Mouse (Mus musculus): ENCODE data around the gene Ctsd. TPM values are rescaled to one million over a fixed set of nuclear protein-coding genes. Genes with fewer than 3 reads are reported as not detected.
A peak's percentile ranks its signal among the peaks of the same experiment; 100 is the strongest.

Gene Ctsd
- total and polyA plus RNA-seq, 3 experiments = 883 to 1,120 (median 991) TPM

DNA sequence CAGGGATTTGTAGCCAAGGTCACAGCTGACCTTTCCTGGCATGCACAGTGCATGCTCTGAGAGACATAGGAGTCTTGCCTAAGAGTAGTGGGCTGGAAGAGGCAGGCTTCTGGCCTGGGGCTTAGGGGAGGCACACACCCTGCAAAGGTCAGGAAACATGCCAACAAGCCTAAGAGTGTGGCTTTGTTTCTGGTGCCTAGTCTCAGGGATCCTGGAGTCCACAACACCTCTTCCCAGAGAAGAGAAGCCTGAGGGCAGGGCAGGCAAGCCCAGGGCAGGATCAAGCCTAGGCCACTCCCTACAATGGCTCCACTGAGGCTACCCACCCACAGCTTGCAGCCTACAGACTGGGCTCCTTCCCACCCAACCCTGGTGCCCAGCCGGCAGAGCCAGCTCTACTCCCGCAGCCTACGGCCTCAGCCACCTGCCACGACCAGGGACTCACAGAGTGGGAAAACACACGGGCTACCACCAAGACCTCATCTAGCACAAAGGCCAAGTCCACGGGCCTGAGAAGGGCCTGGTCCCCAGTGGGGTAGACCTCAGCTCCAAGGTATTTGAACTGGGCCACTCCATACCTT, 1.1 kb downstream of the Ctsd start:
- peak overlapping the region; percentile 95 for H3K4me3 ChIP-seq
- H3K9ac ChIP-seq (ENCODE audit: low read depth, low read length) = peak overlapping the region; percentile 91
- peaks cover 14% of the 10 kb centered on the region for H3K4me1 ChIP-seq (ENCODE audit: control insufficient read depth, insufficient read depth, low read length)
- no peaks in the 10 kb centered on the region for H3K27me3 ChIP-seq (ENCODE audit: control insufficient read depth, insufficient read depth, low read length)
- no peak for TF ChIP-seq CTCF (IDR thresholded peaks at IDR 0.05)
- intact Hi-C loops (cut with DNase I) = loop anchor here (5.0 kb wide), 2 partner anchors 36 to 54 kb away; no protein-coding TSS in a partner anchor
- peak; percentile 60 to 62 for DNase-seq
- H3K27ac ChIP-seq = peak overlapping the region; percentile 97
- peaks cover 2% of the 10 kb centered on the region for H3K79me2 ChIP-seq (replicated peaks; ENCODE audit: control insufficient read depth, insufficient read depth, low read length)
- 16% methylated on average over 6 of the region's 6 CpGs for WGBS
- H3K36me3 ChIP-seq (ENCODE audit: control insufficient read depth, insufficient read depth, low read length) = peaks cover 5% of the 10 kb centered on the region; the same call in 1 of the 2 replicates

DNA sequence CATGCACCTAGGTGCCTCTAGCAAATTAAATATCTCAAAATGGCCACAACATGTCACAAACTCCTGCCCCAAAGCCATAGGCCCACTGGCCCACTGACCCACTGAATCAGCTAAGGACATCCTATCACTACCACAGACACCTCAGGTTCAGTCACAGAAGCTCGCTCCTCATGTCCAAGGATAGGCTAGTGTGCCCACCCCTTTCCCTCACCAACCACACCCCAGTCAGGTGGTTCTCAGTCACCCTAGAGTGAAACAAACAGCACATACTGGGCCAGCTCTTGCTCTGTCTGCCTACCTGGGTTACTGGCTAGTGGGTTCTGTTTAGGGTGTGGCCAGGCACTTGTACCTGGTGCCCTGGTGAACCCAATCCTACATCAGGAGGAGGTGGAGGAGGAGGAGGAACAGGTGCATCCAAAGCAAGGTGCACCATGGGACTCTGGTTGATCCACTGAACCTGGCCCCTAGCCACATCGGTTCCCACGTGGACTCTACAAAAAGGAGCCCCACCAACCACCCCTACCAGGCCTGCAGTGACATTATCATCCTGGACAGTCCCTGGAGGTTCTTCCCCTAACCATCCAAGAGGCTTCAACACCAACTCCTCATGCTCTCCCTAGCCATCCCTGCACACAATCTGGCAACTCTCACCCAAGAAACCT, 2.0 kb downstream of the Ctsd start:
- peaks cover 2% of the 10 kb centered on the region for H3K79me2 ChIP-seq (replicated peaks; ENCODE audit: control insufficient read depth, insufficient read depth, low read length)
- H3K36me3 ChIP-seq (ENCODE audit: control insufficient read depth, insufficient read depth, low read length) = peaks cover 5% of the 10 kb centered on the region; the same call in 1 of the 2 replicates
- H3K27ac ChIP-seq = peak overlapping the region; percentile 97
- DNase-seq = peak in 1 of 2 experiments; percentile 33
- TF ChIP-seq POLR2A (IDR thresholded peaks at IDR 0.05; ENCODE audit: insufficient read depth, low read depth, low read length) (no peak), EP300 (IDR thresholded peaks at IDR 0.05; ENCODE audit: insufficient read depth, low read depth, low read length) (0 out of 2 replicates have a peak, but pooled peaks have one; percentile 21)
- H3K4me3 ChIP-seq = peak overlapping the region; percentile 95
- 71% methylated on average over 3 of the region's 3 CpGs for WGBS
- peak overlapping the region; percentile 91 for H3K9ac ChIP-seq (ENCODE audit: low read depth, low read length)
- intact Hi-C loops (cut with DNase I) = loop anchor here (5.0 kb wide), 2 partner anchors 36 to 54 kb away; no protein-coding TSS in a partner anchor
- no peaks in the 10 kb centered on the region for H3K27me3 ChIP-seq (ENCODE audit: control insufficient read depth, insufficient read depth, low read length)
- H3K4me1 ChIP-seq (ENCODE audit: control insufficient read depth, insufficient read depth, low read length) = peaks cover 12% of the 10 kb centered on the region

DNA sequence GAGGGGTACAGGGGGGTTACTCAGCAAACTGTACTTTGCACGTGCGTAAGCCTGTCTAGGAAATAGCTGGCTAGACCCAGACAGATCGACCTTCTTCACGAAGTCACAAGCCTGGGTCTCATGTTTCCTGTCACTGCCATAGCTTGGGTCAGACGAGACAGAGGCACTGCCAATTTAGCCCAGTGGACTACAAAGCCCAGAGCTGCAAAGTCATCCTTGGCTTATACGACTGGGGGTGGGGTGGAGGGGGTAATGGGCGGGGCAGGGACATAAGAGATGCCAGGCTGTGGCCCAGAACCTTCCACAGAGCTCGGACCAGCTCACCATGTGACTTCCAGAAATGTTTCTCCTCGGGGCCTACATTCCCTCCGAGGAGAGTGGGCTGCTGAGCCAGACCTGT, 3.5 kb downstream of the Ctsd start:
- TF ChIP-seq POLR2A (IDR thresholded peaks at IDR 0.05; ENCODE audit: insufficient read depth, low read depth, low read length) = no peak
- TF ChIP-seq EP300 (IDR thresholded peaks at IDR 0.05; ENCODE audit: insufficient read depth, low read depth, low read length) = no peak
- no peak for TF ChIP-seq CTCF (IDR thresholded peaks at IDR 0.05)
- H3K27ac ChIP-seq = peak overlapping the region; percentile 48
- H3K79me2 ChIP-seq (replicated peaks; ENCODE audit: control insufficient read depth, insufficient read depth, low read length) = peaks cover 2% of the 10 kb centered on the region
- H3K36me3 ChIP-seq (ENCODE audit: control insufficient read depth, insufficient read depth, low read length) = peaks cover 5% of the 10 kb centered on the region; the same call in 1 of the 2 replicates
- 53% methylated on average over 10 of the region's 10 CpGs for WGBS
- no peaks in the 10 kb centered on the region for H3K27me3 ChIP-seq (ENCODE audit: control insufficient read depth, insufficient read depth, low read length)
- DNase-seq = peak; percentile 25 to 50
- H3K4me3 ChIP-seq = no peak overlapping the region
- intact Hi-C loops (cut with DNase I) = no loop called here
- H3K9ac ChIP-seq (ENCODE audit: low read depth, low read length) = no peak overlapping the region
- peaks cover 12% of the 10 kb centered on the region for H3K4me1 ChIP-seq (ENCODE audit: control insufficient read depth, insufficient read depth, low read length)

DNA sequence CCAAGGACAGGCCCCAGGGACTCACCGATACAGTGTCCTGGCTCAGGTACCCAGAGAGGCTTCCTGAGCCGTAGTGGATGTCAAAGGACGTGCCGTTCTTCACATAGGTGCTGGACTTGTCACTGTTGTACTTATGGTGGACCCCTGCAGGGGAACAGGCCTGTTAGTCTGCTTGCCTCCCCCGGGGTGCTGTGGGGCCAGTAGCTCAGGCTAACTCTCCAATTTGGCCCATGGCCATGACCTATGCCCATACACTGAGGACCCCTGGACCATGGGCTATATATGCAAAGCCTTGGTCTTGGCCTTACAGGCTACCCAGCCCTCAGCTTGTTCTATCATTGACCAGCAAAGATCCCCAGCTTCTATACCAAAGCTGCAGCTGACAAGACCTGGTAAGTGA, 5.3 kb downstream of the Ctsd start, which contains the start of gene Gm49369:
TSS of gene Gm49369 (minus strand) at position 101 of the 400 bp plus-strand sequence.
- H3K27me3 ChIP-seq (ENCODE audit: control insufficient read depth, insufficient read depth, low read length) = no peaks in the 10 kb centered on the region
- TF ChIP-seq CTCF (IDR thresholded peaks at IDR 0.05) (no peak), EP300 (IDR thresholded peaks at IDR 0.05; ENCODE audit: insufficient read depth, low read depth, low read length) (no peak)
- peaks cover 12% of the 10 kb centered on the region for H3K4me1 ChIP-seq (ENCODE audit: control insufficient read depth, insufficient read depth, low read length)
- H3K4me3 ChIP-seq = no peak within 1 kb of the TSS
- no peak for DNase-seq
- peaks cover 5% of the 10 kb centered on the region; the same call in 1 of the 2 replicates for H3K36me3 ChIP-seq (ENCODE audit: control insufficient read depth, insufficient read depth, low read length)
- intact Hi-C loops (cut with DNase I) = no loop called here
- H3K9ac ChIP-seq (ENCODE audit: low read depth, low read length) = no peak within 1 kb of the TSS
- peaks cover 2% of the 10 kb centered on the region for H3K79me2 ChIP-seq (replicated peaks; ENCODE audit: control insufficient read depth, insufficient read depth, low read length)
- 95% methylated on average over 5 of the region's 5 CpGs for WGBS
- no peak within 1 kb of the TSS for H3K27ac ChIP-seq

DNA sequence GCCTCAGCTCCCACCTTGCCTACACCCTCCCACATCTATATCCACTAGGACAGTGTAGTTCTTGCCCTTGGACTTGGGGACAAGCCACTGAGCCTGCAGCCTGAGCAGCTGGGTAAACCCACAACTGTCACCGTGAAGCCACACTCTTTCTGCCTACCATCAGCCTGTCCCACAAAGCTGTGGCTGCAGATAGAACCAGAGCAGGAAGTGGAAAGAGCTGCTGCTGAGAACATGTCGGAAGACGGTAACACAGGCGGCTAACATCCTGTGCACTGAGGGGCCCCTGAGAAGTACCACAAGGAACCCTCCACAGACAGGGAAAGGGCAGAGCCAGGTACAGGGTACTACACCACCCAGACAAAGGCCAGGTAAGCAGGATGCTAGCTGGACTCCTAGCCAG, 6.7 kb downstream of the Ctsd start:
- Histone ChIP-seq H3K4me1 (ENCODE audit: control insufficient read depth, insufficient read depth, low read length) (peaks cover 8% of the 10 kb centered on the region), H3K9ac (ENCODE audit: low read depth, low read length) (no peak overlapping the region), H3K4me3 (no peak overlapping the region), H3K27ac (no peak overlapping the region), H3K27me3 (ENCODE audit: control insufficient read depth, insufficient read depth, low read length) (no peaks in the 10 kb centered on the region), H3K36me3 (ENCODE audit: control insufficient read depth, insufficient read depth, low read length) (peaks cover 5% of the 10 kb centered on the region; the same call in 1 of the 2 replicates), H3K79me2 (replicated peaks; ENCODE audit: control insufficient read depth, insufficient read depth, low read length) (no peaks in the 10 kb centered on the region; the same call in 1 of the 2 replicates)
- intact Hi-C loops (cut with DNase I) = no loop called here
- TF ChIP-seq CTCF (IDR thresholded peaks at IDR 0.05) = no peak
- no peak for TF ChIP-seq POLR2A (IDR thresholded peaks at IDR 0.05; ENCODE audit: insufficient read depth, low read depth, low read length)
- no peak for TF ChIP-seq EP300 (IDR thresholded peaks at IDR 0.05; ENCODE audit: insufficient read depth, low read depth, low read length)
- no peak for DNase-seq
- 68% methylated on average over 4 of the region's 4 CpGs for WGBS

DNA sequence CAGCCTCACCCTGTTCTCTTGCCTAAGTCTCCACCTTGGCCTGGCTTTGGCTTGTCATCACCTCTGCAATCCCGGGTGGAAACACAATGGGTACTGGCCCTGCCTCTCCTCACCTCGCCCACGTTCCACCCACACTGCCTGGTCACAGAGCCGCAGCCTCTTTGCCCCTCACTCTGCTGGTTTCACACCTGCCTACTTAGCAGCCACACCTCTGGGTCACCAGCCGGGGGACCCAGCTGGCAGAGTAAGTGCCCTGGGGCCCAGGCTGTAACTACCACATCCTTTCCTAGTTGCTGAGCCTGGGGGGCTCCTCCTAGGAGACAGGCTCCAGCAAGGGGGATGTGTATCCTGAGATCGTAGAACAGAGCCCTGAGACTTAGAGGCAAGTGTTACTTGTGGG, 8.7 kb downstream of the Ctsd start:
- Histone ChIP-seq H3K9ac (ENCODE audit: low read depth, low read length) (no peak overlapping the region), H3K36me3 (ENCODE audit: control insufficient read depth, insufficient read depth, low read length) (peaks cover 2% of the 10 kb centered on the region; the same call in 1 of the 2 replicates), H3K27ac (no peak overlapping the region), H3K27me3 (ENCODE audit: control insufficient read depth, insufficient read depth, low read length) (no peaks in the 10 kb centered on the region), H3K4me3 (no peak overlapping the region), H3K79me2 (replicated peaks; ENCODE audit: control insufficient read depth, insufficient read depth, low read length) (no peaks in the 10 kb centered on the region), H3K4me1 (ENCODE audit: control insufficient read depth, insufficient read depth, low read length) (peaks cover 2% of the 10 kb centered on the region)
- TF ChIP-seq POLR2A (IDR thresholded peaks at IDR 0.05; ENCODE audit: insufficient read depth, low read depth, low read length) = no peak
- no peak for TF ChIP-seq EP300 (IDR thresholded peaks at IDR 0.05; ENCODE audit: insufficient read depth, low read depth, low read length)
- no peak for TF ChIP-seq CTCF (IDR thresholded peaks at IDR 0.05)
- no peak for DNase-seq
- intact Hi-C loops (cut with DNase I) = no loop called here
- WGBS = 64% methylated on average over 6 of the region's 6 CpGs
